Mouse (Mus musculus) adrenal gland, postnatal 14 days (tissue): Measurements from ENCODE around the gene Usp15. TPM values are rescaled to one million over a fixed set of nuclear protein-coding genes. Genes with fewer than 3 reads are reported as not detected.

ENCODE experiments used
- DNase-seq: peaks from one replicate; pipeline ENCODE4 v3.0.0; 2021; ENCODE audit warnings: mixed read lengths
- total RNA-seq: library from RNA; stranded (reverse); gene quantifications from 2 replicates; pipeline ENCODE4 v1.2.3, GENCODE M21; 2021

Gene Usp15
- total RNA-seq, 1 experiment from 2014 or later = 94.3 TPM

DNA sequence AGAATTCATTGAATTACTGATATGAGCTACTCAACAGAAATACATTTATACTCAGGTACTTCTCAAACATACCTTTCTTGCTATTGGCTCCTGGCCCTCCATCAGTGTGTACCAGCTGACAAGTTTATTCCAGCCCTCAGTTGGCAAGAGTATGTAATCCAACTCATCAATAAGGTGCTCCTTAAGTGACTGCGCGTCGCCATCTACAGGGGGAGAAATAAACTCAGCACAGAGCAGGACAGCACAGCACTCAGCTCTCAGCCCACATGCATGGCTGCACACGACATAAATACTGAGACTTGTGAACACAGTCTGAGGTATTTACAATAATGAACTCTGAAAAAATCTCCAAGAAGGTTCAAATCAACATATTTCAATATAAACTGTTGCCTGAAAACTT, 21.0 kb downstream of the Usp15 start:
- DNase-seq = no peak

DNA sequence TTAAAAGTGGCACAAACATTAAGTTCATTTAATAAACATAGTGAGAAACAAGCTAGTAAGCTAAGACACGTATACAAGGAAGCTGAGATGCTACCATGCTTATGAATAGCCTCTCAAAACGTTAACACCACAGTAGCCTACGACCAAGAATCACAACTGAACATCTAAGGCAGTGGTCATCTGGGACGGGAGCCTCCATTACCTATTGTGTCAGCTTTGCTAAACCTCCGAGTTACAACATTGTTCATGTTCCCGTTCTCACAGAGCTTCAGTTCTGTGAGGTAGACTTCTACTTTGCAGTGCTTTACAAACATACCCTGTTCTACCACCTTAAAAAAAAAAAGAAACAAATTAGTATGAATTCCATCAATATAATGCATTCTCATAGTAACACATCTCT, 25.9 kb downstream of the Usp15 start:
- no peak for DNase-seq

DNA sequence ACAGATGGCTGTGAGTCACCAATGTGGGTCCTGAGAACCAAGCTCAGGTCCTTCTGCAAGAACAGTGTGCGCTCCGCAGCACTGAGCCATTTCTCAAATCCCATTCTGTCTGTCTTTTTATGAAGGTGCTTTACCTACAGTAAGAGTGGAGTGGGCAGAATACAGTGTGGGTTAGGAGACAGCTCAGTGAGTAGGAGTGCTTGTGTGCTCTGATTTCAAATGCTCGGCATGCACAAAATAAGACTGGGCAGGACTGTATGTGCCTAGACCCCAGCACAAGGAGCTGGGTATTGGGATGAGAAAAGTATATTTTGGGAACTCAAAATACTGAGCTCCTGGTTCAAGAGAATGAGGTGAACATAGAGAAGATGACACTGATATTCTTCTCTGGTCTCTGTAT, 31.3 kb downstream of the Usp15 start:
- DNase-seq = no peak

DNA sequence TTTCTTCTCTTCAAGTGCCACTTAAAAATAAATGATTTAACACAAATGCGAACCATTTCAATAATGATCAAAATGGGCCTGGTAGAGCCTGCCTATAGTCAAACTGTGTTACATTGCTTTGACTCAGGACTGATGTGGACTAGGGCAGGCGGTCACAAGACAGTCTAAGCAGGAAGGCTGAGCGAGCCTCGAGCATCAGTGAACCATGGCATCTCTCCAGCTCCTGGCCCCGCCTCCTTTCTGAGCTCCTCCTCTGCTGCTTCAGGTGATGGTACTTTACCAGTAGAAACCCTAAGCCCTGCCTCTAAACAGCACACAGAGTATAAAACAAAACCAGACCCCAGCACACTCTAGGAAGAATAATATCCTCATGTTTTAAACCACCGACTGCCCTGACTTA, 36.3 kb downstream of the Usp15 start:
- no peak for DNase-seq

DNA sequence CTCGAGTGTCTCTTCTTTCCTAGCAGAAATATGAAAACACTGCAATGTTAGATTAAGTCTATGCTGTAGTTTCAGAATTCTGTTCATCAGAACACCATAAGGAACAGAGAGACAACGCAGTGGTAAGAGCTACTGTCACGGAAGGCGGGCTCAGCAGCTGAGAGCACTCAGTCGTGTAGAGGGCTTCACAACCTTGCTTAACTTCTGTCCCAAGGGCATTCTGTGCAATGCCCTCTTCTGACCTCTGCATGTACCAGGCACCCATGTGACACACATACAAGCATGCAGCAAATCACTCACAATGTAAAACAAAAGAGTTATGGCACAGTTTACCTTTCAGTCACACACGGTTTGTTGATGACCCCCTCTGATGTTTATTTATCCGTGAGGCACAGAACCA, 37.5 kb downstream of the Usp15 start:
- peak; percentile 28 for DNase-seq

DNA sequence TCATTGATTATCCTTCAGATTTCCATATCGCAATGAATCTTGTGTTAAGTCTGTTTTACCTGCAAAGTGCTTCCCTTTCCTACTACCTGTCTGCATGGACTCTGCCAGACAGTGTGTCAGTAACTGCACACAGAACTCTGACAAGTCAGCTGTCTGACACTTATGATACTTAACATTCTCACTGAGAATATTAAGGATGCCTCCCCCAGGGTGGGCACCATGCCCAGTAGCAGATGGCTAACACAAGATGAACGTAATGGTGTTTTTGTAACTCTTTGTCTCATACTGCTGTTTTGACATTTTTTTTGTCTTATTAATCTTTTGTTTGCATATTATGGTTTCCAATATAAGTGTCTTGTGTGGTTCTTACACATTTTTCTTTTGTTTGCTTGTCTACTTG, 40.4 kb downstream of the Usp15 start:
- no peak for DNase-seq

DNA sequence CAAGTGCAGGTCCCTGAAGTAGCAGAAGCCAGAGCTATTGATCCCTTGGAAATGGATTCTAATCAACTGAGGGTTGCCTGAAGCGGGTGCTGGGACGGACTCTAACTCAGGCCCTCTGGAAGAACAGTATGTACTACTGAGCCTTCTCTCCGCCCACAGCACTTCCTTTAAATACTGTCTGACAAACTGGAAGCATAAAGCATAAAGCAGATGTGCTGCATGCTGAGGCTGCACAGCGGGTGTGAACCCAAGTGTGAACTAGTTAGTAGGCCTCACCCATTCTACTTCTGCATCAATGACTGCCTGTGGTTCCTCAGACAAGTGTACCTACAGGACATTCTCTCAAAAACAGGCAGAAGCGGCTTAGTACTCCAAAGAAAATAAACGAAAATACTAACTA, 41.0 kb downstream of the Usp15 start:
- DNase-seq = no peak

DNA sequence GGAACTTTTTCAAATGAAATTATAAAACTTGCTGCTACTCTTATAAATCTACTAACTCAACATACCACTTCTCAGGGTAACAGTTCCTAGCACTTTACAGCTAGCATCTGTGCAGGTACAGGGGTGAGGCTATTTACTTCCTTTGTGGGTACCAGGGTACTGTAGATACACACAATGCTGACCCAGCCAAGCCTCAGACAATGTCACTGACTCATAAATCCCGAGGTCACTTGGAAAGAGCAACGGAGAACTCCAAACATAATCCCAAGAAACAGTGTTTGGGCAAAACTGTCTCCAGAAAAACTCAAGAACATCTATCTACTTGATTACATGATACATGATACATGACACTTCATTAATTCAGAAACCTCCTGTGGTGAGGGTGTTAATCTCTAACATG, 43.5 kb downstream of the Usp15 start:
- peak; percentile 18 for DNase-seq

DNA sequence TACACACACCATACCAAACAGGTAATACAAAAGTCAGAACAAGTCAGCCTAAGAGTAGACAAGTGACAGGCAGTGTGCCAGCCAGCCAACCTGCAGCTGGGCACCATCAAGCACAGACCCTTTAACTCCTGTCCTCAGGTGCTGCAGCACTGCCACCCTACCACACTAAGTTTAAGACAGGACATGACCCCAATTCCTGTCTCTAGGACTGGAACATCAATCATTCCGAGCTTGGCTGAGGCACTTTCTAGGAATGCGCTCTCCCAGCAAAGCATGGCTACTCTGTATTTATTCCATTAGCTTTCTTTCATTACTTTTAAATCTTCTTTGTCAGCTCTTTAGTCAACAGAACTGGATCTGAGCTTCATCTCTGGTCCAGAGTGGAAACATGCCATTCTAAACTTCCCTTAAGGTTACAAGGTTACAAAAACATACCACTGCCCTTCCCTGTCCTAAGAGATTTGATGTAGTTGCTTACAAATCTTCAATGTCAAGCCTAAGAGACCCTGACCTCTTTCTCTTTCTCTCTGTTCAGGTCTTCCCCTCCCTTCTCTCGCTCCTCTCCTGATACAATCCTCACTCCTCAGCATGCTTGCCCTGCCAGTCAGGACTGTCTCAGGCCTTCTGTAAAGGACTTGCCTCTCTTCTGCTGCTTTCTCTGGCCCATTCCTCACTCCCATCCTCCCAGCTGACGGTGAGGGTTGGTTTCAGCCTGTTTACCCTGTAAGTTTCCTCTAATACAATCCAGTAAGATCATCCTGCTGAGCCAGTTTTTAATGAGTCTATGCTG, 48.6 kb downstream of the Usp15 start:
- DNase-seq = no peak

DNA sequence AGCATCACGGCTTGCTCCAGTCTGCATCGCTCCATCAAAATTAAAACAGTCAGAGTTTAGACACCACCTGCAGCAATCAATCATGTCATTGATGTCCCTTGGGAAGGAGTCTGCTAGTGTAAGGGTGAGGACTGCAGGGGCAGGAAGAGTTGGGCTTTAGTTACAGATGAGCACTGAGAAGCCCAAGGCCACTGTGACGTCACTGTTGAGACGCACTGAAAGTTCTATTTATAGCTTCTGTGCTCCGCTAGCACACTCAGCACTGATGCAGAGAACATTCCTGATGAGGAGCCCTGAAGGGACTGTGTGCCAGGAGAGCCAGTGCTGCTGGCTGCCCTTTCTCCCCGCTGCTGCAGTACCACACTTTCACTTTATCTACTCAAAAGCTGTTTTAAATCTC, 49.6 kb downstream of the Usp15 start:
- DNase-seq = peak; percentile 81

DNA sequence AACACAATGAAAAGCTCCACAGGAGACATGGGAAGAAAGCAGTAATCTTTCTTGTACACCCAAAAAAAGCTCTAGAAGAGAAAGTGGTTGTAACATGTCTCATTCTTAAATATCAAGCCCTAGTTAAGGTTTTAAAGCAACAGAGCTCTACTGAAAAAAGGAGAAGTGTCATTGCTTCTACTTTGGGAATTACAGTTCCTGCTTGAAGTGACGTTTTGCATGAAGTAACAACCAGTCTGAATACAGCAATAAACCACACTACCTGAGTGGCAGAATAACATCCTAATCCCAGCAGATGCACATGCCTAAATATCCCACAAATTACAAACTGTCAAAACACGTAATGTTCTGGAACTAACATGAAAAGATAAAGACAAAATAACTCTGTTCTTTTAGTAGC, 50.4 kb downstream of the Usp15 start:
- DNase-seq = no peak

DNA sequence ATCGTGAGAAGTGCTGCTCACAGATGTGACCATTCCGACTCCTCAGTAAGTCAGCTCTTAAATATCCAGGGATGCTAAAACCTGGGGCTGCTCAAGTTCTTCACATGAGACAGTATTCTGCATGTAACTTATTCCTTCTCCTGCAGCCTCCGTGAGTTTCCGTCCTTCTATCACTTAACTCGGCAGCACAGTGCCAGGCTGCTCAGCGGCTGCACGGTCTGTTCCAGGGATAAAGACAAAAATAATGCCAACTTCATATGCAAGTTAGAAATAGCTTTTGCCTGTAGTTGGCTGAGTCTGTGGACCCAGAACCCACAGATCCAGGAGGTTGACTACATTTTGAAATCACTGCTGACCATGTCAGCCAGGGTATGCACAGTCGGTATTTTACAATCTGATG, 52.5 kb downstream of the Usp15 start:
- no peak for DNase-seq

DNA sequence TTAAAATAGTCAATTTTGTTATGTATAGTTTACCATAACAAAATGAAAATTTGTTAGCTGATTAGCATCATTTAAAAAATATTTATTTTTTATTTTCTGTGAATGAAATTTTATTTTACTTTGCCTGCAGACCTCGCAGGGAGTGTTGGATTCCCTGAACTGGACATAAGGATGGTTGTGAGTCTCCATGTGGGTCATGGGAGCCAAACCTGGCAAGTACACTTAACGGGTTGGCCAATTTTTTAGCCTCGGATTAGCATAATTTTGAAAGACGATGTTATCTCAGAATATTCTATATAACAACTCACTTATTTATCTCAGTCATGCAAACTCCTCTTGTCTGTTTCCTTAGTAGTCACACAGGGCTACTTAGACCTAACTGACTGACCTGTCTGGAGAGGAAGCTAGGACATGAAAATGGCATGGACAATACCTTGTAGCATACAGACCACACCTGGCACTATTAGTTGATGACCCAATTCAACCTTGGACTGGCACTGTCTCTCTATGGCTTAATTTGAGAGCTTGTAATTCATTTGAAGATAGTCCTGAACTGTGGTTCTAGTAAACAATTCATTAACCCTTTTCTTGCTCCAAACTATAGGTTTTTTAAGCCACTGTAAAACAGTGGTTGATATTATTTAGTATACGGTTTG, 54.3 kb downstream of the Usp15 start:
- DNase-seq = no peak

DNA sequence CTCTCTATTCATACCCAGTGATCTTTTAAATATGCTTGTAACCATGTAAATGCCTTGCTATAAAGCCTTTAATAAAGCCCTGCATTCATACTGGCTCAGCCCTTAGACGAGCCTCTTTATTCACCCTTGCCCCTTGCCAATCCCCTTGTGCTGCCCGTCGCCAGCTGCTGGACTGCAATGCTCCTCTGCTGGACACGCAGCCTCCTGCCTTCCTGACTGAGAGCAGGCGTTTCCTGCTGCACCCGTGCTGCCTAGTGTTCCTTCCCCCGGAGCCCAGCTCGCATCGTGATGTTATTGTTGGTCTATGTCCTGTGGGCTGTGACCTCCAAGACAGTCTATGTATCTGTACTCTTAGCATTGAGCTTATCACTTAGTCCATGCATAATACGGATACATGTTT, 61.0 kb downstream of the Usp15 start:
- DNase-seq = no peak

DNA sequence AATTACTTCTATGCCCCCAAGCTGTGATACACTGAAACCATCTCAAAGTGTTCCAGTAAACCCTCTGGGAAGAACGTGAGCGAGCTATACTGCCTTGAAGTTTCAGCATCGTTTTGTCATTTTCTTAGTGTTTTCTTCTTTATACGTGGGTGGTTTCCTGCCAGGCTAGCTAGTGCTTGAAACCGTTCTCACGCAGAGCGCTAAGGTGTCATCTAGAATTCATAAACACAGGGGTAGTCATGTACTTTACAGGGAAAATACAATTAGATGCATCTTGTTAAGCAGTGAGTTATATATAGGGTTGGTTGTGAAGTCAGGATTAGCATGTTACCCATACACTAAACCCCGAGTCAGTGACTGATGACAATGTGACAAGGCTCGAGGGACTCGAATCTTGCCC, 65.3 kb downstream of the Usp15 start:
- DNase-seq = no peak

DNA sequence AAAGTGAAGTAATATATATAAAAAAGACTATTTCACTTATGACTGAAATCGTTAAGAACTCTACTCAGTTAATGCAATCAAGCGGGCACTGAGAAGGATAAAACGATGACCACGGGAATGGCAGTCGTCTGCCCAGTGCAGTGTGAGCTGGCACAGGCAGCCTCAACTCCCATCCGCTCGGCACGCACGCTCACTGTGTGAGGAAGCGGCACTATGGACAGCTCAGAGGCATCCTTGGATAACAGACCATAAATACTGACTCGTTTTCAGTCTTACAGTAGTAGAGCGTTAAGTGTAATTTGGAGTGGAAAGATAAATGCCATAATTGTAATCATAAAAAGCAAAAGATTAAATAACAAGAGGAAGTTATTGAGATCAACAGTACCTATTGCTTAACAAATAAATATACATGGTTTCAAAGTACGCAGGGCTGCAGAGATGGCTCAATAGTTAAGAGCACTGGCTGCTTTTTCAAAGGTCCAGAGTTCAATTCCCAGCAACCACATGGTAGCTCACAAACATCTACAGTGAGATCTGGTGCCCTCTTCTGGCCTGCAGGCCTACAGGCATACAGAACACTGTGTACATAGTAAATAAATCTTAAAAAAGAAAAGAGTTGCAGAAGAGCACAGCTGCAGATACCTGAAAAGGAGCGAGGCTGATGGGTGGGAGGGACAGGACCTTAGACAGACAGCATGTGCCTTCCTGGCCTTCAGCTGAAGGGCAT, 76.0 kb downstream of the Usp15 start:
- DNase-seq = no peak

DNA sequence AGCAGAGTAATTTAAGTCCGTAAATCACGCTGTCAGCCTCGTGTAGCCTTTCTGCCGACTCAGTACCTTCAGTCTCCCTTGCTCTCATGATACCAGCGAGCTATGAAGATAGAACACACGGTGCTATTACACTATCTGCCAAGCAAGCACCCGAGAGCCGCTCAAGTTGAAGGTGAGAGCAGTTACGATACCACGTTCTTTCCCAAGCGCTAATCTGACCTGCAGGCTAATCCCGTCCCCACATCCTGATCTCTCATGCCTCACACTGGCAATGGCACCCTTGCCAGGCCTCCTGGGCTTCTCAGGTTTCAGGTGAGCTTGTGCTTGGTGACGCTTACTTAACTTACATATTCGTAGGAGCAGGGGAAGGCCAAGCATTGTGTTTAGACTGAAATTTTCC, 79.9 kb downstream of the Usp15 start:
- no peak for DNase-seq

DNA sequence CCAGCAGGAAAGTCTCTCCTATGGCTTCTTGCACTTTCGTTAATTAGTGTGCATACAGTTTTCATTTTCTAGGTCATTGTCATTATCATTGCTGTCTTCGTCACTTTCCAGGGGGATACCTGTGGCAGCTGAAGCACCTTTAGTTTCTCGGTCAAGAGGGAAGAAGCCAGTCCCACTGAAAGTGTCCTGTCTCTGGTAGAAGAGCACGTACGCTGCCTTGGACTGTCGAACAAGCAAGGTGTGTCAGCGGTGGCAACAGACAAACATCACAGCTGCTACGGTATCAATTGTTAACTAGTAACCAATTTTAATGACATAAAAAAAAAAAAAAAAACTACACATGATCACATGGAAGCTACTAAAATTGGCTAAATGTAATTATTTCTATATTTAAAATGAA, 83.3 kb downstream of the Usp15 start:
- no peak for DNase-seq

DNA sequence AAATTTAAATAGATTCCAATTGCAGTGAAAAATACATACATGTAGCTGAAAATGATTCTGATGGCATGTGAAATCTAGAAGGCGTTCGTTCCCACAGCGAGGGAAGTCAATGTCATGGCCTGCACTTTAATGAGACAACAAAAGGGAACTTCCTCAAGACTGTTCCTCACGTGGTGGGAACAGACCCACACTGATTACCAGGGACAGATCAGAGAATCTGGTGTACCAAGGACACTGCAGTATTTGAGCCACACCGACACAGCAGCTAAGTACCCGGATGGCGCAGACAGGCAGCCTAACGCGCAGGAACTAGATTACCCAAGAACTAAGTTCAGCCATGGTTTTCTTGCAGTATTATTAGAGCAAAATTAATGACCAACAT, 84.0 kb downstream of the Usp15 start:
- DNase-seq = no peak

DNA sequence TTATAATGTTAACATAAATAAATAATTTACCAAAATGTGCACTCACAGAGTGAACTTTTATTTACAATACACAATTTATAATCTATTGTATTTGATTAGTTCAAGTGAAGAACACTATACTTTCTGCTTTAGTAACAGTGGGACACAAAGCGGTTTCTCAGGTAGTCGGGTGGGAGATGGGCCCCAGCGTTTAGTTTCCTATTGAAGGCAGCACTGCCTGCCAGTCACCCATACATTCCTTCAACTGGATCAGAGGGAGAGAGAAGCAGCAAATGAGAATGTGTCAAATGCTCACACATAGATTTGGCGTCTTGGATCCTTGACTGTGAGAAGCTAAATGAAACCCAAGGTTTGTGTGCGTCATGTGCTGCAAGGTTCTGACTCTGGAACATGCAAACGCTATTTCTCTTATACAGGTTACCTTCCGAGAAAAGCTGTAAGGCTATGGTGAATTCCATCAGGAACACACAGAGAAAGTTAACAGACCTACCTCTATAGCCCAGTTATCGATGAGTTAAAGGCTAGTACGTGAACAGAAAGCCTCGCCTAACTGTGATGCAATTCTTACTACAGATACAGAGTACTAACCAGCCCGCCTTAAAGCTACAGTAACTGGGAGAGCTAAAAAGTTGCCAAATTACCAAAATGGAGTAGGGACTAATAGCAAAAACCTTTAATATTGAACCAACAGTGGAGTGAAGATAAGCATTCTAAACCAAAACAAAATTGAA, 84.6 kb downstream of the Usp15 start:
- no peak for DNase-seq

DNA sequence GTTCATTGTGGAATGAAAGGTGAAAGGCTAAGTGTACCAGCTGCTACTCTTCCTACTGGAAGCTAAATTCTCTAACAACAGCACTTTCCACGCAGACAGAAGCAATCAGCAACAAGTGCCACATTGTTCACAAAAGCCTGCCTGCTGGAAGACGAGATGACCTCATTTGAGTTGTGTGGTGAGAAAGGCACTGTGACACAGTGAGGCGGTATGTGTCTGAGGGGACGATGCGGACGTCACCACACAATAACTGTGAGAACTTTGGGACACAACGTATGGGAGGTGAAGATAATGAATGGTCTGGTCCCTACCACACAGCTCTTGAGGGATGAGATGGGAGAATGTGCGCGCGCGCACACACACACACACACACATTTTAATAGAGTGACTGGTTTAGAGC, 86.2 kb downstream of the Usp15 start:
- no peak for DNase-seq

DNA sequence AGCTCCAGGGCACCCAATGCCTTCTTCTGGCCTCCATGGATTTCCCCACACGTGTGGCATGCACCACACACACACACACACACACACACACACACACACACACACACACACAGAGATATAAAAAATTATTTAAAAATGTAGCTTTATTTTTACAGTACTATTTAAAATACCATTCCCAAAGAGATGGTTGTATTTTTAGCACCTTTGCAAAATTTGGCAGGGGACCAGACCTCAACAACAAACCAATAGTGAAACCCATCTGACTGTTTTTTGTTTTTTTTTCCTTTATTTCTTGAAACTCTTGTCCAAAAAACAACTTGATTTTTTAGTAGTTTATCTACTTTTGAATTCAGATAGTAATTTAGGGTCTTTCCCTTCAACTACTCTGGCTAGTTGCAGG, 88.3 kb downstream of the Usp15 start:
- DNase-seq = no peak

DNA sequence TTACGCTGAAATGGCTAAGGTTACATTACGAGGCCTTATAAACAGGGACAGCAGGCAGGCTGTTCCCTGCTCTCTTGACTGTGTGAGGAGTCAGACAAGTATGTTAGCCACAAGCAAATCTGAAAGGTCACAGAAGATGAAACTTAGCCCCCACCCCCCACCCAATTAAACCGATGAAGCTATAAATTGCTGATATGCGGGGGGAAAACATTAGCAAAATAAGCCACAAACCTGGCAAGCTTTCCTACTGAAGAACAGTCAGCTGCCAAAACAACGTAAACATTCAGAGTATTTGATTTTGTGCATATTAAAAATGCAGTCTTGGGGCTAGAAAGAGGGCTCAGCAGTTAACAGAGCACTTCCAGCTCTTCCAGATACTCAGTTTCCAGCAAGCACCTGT, 88.7 kb downstream of the Usp15 start:
- DNase-seq = no peak
